Mouse (Mus musculus): ENCODE measurements around the gene Olfr1361. TPM values are rescaled to one million over a fixed set of nuclear protein-coding genes. Genes with fewer than 3 reads are reported as not detected.

Gene Olfr1361
- polyA plus RNA-seq (2017; shearing (Covaris generic)): not detected

DNA sequence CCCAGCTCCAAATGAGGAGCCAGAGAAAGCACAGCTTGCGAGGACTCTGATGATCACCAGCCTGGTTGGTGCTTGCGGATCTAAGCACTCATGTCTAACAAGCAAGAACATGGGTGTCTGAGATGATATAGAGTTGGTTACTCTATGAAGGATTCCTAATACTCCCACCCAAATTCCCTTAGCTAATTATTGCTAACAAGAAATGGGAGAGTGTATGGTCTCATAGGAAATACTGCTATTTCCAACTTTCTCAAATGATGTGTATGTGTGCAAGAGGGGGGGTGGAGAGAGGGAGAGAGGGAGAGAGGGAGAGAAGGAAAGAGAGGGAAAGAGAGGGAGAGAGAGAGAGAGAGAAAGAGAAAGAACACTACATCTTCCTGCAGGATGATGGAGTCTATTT lies at the start of gene Olfr1361:
Gene Olfr1361, minus strand, starts transcription at position 101 of the 400 bp plus-strand sequence.

DNA sequence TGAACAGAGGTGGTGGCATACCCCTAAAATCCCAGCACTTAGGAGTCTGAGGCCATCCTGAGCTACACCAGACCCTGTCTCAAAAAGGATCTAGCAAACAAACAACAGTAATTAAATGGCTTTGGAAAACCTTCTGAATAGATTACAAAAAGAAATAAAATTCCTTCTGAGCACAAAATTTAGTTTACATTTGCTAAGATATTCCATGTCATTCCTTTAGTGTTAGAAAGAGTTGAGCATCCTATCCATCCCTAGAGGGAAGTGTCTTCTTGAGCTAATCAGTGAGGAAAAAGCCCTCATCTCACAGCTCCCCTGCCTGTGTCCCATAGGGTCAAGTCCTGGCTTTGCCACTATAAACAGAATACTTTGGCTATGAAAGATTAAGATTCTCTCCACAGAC lies 34.6 kb upstream of the Olfr1361 start, which contains the start of gene Olfr1359:
Gene Olfr1359, plus strand, starts transcription at position 301 of the 400 bp plus-strand sequence.

DNA sequence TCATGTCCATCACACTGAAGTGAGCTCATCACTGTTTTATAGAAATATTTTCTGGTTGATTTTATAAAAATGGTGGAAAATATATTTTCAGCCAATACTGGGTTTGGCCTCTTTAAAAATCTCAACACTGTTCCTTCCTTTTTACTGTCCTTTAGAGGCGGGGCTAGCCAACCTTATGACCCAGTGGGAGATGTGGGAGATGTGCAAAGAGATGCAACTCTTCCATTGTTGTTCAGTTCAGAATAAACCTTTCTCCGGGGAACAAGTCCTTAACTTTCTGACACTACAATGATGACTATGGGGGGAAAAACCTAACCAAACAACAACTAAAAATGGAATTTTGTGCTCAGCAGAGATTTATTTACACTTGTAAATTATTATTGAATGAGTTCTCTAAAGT lies 14.1 kb upstream of the Olfr1361 start, which contains the start of gene Olfr1360:
Gene Olfr1360, minus strand, starts transcription at position 101 of the 400 bp plus-strand sequence.

DNA sequence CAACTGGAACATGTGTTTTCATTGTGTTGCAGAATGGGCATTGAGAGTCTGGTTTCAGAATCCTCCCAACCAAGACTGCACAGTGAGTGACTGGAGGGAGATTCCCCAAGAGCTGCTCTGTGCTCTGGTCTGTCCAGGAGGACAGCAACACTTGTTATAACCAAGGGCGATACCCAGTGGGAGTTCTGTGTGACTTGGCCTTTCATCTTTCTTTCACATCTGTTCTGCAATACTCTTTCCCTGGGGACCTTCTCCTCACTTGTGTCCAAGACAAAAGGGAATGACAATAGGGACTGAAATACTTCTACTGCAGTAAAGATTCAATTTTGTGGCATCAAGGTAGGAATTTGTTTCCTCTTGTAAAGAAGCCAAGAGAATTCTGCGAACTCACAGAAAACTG lies 20.8 kb downstream of the Olfr1361 start, which contains the start of gene Olfr11:
Gene Olfr11, minus strand, starts transcription at position 101 of the 400 bp plus-strand sequence.

DNA sequence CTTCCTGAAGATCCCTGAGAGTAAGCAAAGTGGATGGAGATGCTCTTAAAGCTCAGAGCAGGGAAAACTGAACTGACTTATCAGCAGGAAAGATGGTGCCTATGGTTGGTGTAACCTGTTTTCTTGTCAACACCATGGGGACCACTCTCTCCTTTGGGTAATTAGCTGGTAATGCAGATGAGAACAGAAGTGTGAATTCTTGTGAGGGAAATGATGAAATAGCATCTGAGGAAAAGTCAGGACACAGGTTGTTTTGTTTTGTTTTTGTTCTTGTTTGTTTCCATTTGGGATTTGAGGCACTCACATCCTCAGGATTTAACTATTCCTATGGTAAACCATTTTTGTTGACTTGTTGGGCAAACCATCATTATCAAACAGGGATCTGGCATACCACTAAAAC lies 49.3 kb downstream of the Olfr1361 start, which contains the start of gene Olfr1362:
Gene Olfr1362, minus strand, starts transcription at position 101 of the 400 bp plus-strand sequence.

Other genes starting within 250 kb of the Olfr1361 start
- 0.96 TPM for gene Pgbd1, start 222.3 kb downstream of the Olfr1361 start, polyA plus RNA-seq (2017; shearing (Covaris generic))
- gene Zscan26, start 209.7 kb downstream of the Olfr1361 start, polyA plus RNA-seq (2017; shearing (Covaris generic)): 12.8 TPM
- 0.20 TPM for gene Nkapl, start 194.9 kb downstream of the Olfr1361 start, polyA plus RNA-seq (2017; shearing (Covaris generic))
- gene Zkscan4, start 184.5 kb downstream of the Olfr1361 start, polyA plus RNA-seq (2017; shearing (Covaris generic)): not detected
- gene Gm10065, start 183.9 kb downstream of the Olfr1361 start, polyA plus RNA-seq (2017; shearing (Covaris generic)): not detected
- not detected for gene AK157302, start 168.2 kb downstream of the Olfr1361 start, polyA plus RNA-seq (2017; shearing (Covaris generic))
- 11.1 TPM for gene Gm11273, start 162.0 kb downstream of the Olfr1361 start, polyA plus RNA-seq (2017; shearing (Covaris generic))
- gene Zkscan8, start 132.3 kb downstream of the Olfr1361 start, polyA plus RNA-seq (2017; shearing (Covaris generic)): 10.4 TPM
- gene Olfr1366, start 120.6 kb downstream of the Olfr1361 start, polyA plus RNA-seq (2017; shearing (Covaris generic)): not detected
- 0.20 TPM for gene Olfr1535, start 103.5 kb downstream of the Olfr1361 start, polyA plus RNA-seq (2017; shearing (Covaris generic))
- not detected for gene Olfr1364, start 81.6 kb downstream of the Olfr1361 start, polyA plus RNA-seq (2017; shearing (Covaris generic))
- gene Olfr1362, start 49.4 kb downstream of the Olfr1361 start, polyA plus RNA-seq (2017; shearing (Covaris generic)): not detected
- gene Olfr11, start 20.9 kb downstream of the Olfr1361 start, polyA plus RNA-seq (2017; shearing (Covaris generic)): not detected
- gene Olfr1360, start 14.0 kb upstream of the Olfr1361 start, polyA plus RNA-seq (2017; shearing (Covaris generic)): not detected
- not detected for gene Olfr1359, start 34.7 kb upstream of the Olfr1361 start, polyA plus RNA-seq (2017; shearing (Covaris generic))
- not detected for gene Hist1h2bl, start 52.8 kb upstream of the Olfr1361 start, polyA plus RNA-seq (2017; shearing (Covaris generic))
- not detected for gene Hist1h2ai, start 53.0 kb upstream of the Olfr1361 start, polyA plus RNA-seq (2017; shearing (Covaris generic))
- gene Hist1h3h, start 54.3 kb upstream of the Olfr1361 start, polyA plus RNA-seq (2017; shearing (Covaris generic)): not detected
- 0.82 TPM for gene Hist1h2bm, start 58.7 kb upstream of the Olfr1361 start, polyA plus RNA-seq (2017; shearing (Covaris generic))
- gene Hist1h4j, start 71.7 kb upstream of the Olfr1361 start, polyA plus RNA-seq (2017; shearing (Covaris generic)): not detected
- 22.8 TPM for gene Hist1h4k, start 87.1 kb upstream of the Olfr1361 start, polyA plus RNA-seq (2017; shearing (Covaris generic))
- 3.0 TPM for gene Hist1h2ak, start 90.4 kb upstream of the Olfr1361 start, polyA plus RNA-seq (2017; shearing (Covaris generic))
- gene Hist1h2bn, start 90.7 kb upstream of the Olfr1361 start, polyA plus RNA-seq (2017; shearing (Covaris generic)): 2.1 TPM
- gene Hist1h1b, start 117.2 kb upstream of the Olfr1361 start, polyA plus RNA-seq (2017; shearing (Covaris generic)): 4.3 TPM
- 1.6 TPM for gene Hist1h3i, start 120.0 kb upstream of the Olfr1361 start, polyA plus RNA-seq (2017; shearing (Covaris generic))
- gene Hist1h2an, start 123.8 kb upstream of the Olfr1361 start, polyA plus RNA-seq (2017; shearing (Covaris generic)): not detected
- not detected for gene Hist1h2bp, start 124.1 kb upstream of the Olfr1361 start, polyA plus RNA-seq (2017; shearing (Covaris generic))
- gene Hist1h2bq, start 146.8 kb upstream of the Olfr1361 start, polyA plus RNA-seq (2017; shearing (Covaris generic)): 6.5 TPM
- not detected for gene Hist1h2ao, start 147.1 kb upstream of the Olfr1361 start, polyA plus RNA-seq (2017; shearing (Covaris generic))
- 42.3 TPM for gene Hist1h4m, start 148.4 kb upstream of the Olfr1361 start, polyA plus RNA-seq (2017; shearing (Covaris generic))
- 3.8 TPM for gene Hist1h4n, start 168.8 kb upstream of the Olfr1361 start, polyA plus RNA-seq (2017; shearing (Covaris generic))
- 104 TPM for gene Hist1h2ap, start 170.1 kb upstream of the Olfr1361 start, polyA plus RNA-seq (2017; shearing (Covaris generic))
- 6.7 TPM for gene Hist1h2br, start 170.4 kb upstream of the Olfr1361 start, polyA plus RNA-seq (2017; shearing (Covaris generic))